Mouse (Mus musculus) cortical plate, adult 2 months (tissue): ENCODE data around the gene Xpo4.

Experiments
- CTCF ChIP-seq: fragments of 200-500 bp; IDR thresholded peaks from 2 replicates; pipeline ENCODE4 v1.5.1; 2011; ENCODE audit warnings: mild to moderate bottlenecking, control low read depth, low read length; ENCODE audit not compliant: insufficient read depth; ENCODE audit errors: extremely low read depth
- POLR2A ChIP-seq: fragments of 200-500 bp; IDR thresholded peaks from 2 replicates; pipeline ENCODE4 v1.6.1; 2011; ENCODE audit warnings: mild to moderate bottlenecking, low read length, control low read depth; ENCODE audit not compliant: insufficient read depth; ENCODE audit errors: extremely low read depth

- TF ChIP-seq CTCF (no peak), POLR2A (no peak)
Measured at GRCm38 (mm10) chr14:57639153-57639552, 26.1 kb downstream of the Xpo4 start.
